8 mouse cellular contexts compared by ENCODE assay signal in the genomic region with DNA sequence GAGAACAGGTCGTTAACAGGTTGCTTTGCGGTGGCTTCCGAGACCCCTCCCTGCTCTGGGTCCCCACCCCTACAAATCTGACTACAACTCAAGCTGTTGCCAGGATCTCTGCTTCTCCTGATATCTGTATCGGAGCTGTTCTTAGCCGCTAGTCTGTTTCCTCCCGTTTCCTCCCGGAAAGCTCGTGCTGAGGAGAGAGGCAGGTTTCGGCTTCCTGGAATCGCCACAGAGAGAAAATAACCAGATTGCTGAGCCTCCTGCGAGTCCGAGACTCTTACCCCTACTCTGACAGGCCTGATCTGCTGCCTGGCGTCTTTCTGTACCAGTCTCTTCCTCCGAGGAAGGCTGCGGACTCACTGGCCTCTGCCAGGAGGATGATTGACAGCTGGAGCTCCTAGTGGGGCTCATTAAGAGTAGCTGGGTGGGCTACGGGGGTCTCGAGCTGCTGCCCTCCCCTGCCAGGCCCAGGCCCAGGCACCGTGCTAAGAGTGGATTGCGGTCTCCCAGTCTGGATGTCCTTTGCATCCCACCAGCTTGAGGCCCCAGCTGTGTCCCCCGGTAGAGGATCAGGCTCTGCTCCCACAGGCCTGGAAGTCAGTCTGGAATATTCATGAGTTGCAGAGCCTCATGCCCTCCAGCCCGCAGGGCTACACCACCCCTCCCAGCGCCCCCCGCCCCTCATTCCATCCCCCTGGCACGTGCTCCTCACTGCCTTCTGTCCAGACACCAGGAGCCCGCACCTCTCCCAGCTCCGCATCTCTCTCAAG. TPM values are rescaled to one million over a fixed set of nuclear protein-coding genes. Genes with fewer than 3 reads are reported as not detected.
DNase-seq lines count a peak whose midpoint lies in the region; ATAC-seq and TF ChIP-seq lines count a peak whose summit lies in the region.

No protein-coding gene starts in this region.

- TF ChIP-seq EP300 in lung, postnatal 0 days (IDR thresholded peaks at IDR 0.05), result no peak

- H3K9ac ChIP-seq in forebrain, embryonic 15.5 days (replicated peaks), result peak overlapping the region; percentile 50
- H3K9ac ChIP-seq in intestine, embryonic 14.5 days (ENCODE audit: low read length), result peak overlapping the region; percentile 41
- H3K9ac ChIP-seq in lung, postnatal 0 days (replicated peaks; ENCODE audit: low read depth), result peak overlapping the region; percentile 23; the same call in 1 of the 2 replicates

- no peaks in the 10 kb centered on the region for H3K27me3 ChIP-seq in forebrain, embryonic 15.5 days
- no peaks in the 10 kb centered on the region for H3K27me3 ChIP-seq in intestine, embryonic 14.5 days (replicated peaks; ENCODE audit: control insufficient read depth, insufficient read depth, low read length)
- no peaks in the 10 kb centered on the region for H3K27me3 ChIP-seq in lung, postnatal 0 days (replicated peaks; ENCODE audit: insufficient read depth, low read length)

- peak; percentile 55; the same call in 1 of the 2 replicates for ATAC-seq in frontal cortex, adult (ENCODE audit: low TSS enrichment)
- peak; percentile 71 for ATAC-seq in forebrain, embryonic 15.5 days (replicated peaks)
- ATAC-seq in intestine, embryonic 14.5 days (replicated peaks; ENCODE audit: low FRiP score, low TSS enrichment, low read depth), result 0 out of 2 replicates have a peak, but pooled peaks have one; percentile 30
- no peak for ATAC-seq in lung, postnatal 0 days

- no peaks in the 10 kb centered on the region for H3K9me3 ChIP-seq in forebrain, embryonic 15.5 days
- H3K9me3 ChIP-seq in intestine, embryonic 14.5 days (ENCODE audit: control insufficient read depth, low read length), result no peaks in the 10 kb centered on the region
- no peaks in the 10 kb centered on the region for H3K9me3 ChIP-seq in lung, postnatal 0 days (ENCODE audit: low read length)

- TF ChIP-seq CTCF in lung, postnatal 0 days (IDR thresholded peaks at IDR 0.05), result no peak

- peaks cover 12% of the 10 kb centered on the region for H3K4me1 ChIP-seq in forebrain, embryonic 15.5 days
- no peaks in the 10 kb centered on the region for H3K4me1 ChIP-seq in intestine, embryonic 14.5 days (replicated peaks; ENCODE audit: control insufficient read depth, insufficient read depth, low read length)
- peaks cover 4% of the 10 kb centered on the region for H3K4me1 ChIP-seq in lung, postnatal 0 days (ENCODE audit: insufficient read depth, low read depth, low read length)

- peak overlapping the region; percentile 48 for H3K4me2 ChIP-seq in forebrain, embryonic 15.5 days (replicated peaks)
- peak overlapping the region; percentile 48 for H3K4me2 ChIP-seq in intestine, embryonic 14.5 days (ENCODE audit: low read length)
- H3K4me2 ChIP-seq in lung, postnatal 0 days (replicated peaks; ENCODE audit: low read depth, low read length), result peak overlapping the region; percentile 49

- DNase-seq in frontal cortex, postnatal 36 days (ENCODE audit: low spot score in 2 of 2), result no peak
- DNase-seq in intestine, embryonic 14.5 days (ENCODE audit: low spot score), result peak; percentile 61
- no peak for DNase-seq in lung, postnatal 0 days (ENCODE audit: low spot score)
- no peak for DNase-seq in adipocyte (ENCODE audit: low spot score)
- DNase-seq in urinary bladder, adult 18-20 months (ENCODE audit: low spot score in 2 of 2), result no peak
- DNase-seq in adrenal gland, postnatal 14 days, result no peak

- WGBS in forebrain, embryonic 15.5 days, result 7% methylated on average over 26 of the region's 26 CpGs
- 10% methylated on average over 26 of the region's 26 CpGs for WGBS in intestine, embryonic 14.5 days
- WGBS in lung, postnatal 0 days, result 10% methylated on average over 26 of the region's 26 CpGs

- H3K36me3 ChIP-seq in forebrain, embryonic 15.5 days, result no peaks in the 10 kb centered on the region
- H3K36me3 ChIP-seq in intestine, embryonic 14.5 days (ENCODE audit: control insufficient read depth, insufficient read depth, low read length), result no peaks in the 10 kb centered on the region
- H3K36me3 ChIP-seq in lung, postnatal 0 days (ENCODE audit: insufficient read depth, low read length), result no peaks in the 10 kb centered on the region

- no peak overlapping the region for H3K27ac ChIP-seq in forebrain, embryonic 15.5 days (replicated peaks)
- no peak overlapping the region for H3K27ac ChIP-seq in intestine, embryonic 14.5 days (ENCODE audit: low read depth)
- no peak overlapping the region for H3K27ac ChIP-seq in lung, postnatal 0 days (ENCODE audit: low read length)

- H3K4me3 ChIP-seq in forebrain, embryonic 15.5 days, result peak overlapping the region; percentile 33
- H3K4me3 ChIP-seq in intestine, embryonic 14.5 days (ENCODE audit: low read depth, low read length), result peak overlapping the region; percentile 20
- H3K4me3 ChIP-seq in lung, postnatal 0 days (ENCODE audit: low read depth, low read length), result peak overlapping the region; percentile 14; the same call in 1 of the 2 replicates

RNA-seq across cellular contexts. Expression of gene Tcf7l1, which starts 36.1 kb away (rescaled TPM):
- polyA plus RNA-seq in forebrain, embryonic 15.5 days (2015; fragmentation: Nextera tagmentation; extraction: Ambion mirVana), result 6.2 and 6.9 TPM in 2 replicates
- polyA plus RNA-seq in intestine, embryonic 14.5 days (2014; fragmentation: Nextera tagmentation; extraction: Ambion mirVana), result 23.1 and 26.5 TPM in 2 replicates
- 17.5 and 18.6 TPM in 2 replicates for polyA plus RNA-seq in lung, postnatal 0 days (2015; fragmentation: Nextera tagmentation; extraction: Ambion mirVana)
- total RNA-seq in adrenal gland, postnatal 14 days (2021), result 18.2 and 21.4 TPM in 2 replicates
